Mouse (Mus musculus) c-Kit-positive CD71-negative TER-119-negative erythroid progenitor cells, embryonic 14.5 days (primary cell): ENCODE measurements at regions not wholly inside any gene's neighbourhood (a gene's known extent, or its start where the extent isn't known, plus 50 kb on each side); places are given as distances from the start of the nearest gene placed in this dataset.
"Not testable (repeated sequence)": the region's sequence is repeated elsewhere in the genome, so short reads cannot be mapped to it uniquely, and the experiment has no call there.

Experiments used
- DNase-seq: peaks from one replicate; pipeline ENCODE4 v3.0.0-alpha.2; 2013; ENCODE audit warnings: low read depth

GRCm38 (mm10) chr11:26708636-26709035 lies 114.8 kb upstream of the Vrk2 start:
- no peak for DNase-seq

GRCm38 (mm10) chr11:26683850-26684249 lies 90.1 kb upstream of the Vrk2 start:
- no peak for DNase-seq

DNA sequence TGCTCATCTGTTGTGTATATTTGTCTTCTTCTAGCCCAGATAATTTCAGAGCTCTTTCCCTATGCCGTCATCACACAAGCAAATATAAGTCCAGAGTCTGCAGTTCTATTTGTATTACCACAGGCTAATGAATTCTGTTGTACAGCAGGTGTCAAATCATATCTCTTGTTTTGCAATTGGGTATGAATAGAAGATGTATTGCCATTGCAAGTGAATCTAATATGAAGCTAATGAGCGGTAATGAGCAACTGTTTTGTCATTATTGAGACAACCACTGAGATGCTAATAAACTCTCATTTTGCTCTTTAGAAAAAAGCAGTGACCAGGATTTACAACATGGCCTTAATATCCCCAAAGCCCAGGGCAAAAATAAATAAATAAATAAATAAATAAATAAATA lies 73.5 kb upstream of the Vrk2 start:
- no peak for DNase-seq

GRCm38 (mm10) chr11:26660878-26661277 lies 67.1 kb upstream of the Vrk2 start:
- DNase-seq, result no peak

GRCm38 (mm10) chr11:26649165-26649564 lies 55.4 kb upstream of the Vrk2 start:
- DNase-seq, result not testable (repeated sequence)
